Mouse (Mus musculus) CH12.LX (cell line): ENCODE data around the gene Mpzl1. TPM values are rescaled to one million over a fixed set of nuclear protein-coding genes. Genes with fewer than 3 reads are reported as not detected.

ENCODE experiments used
- DNase-seq: peaks from one replicate; pipeline ENCODE4 v3.0.0-alpha.2; 2013; ENCODE audit errors: extremely low read depth
- H3K27ac ChIP-seq: 2 replicates; pipeline ENCODE4 v1.5.1; 2012; ENCODE audit warnings: low read depth, mild to moderate bottlenecking, control low read depth, moderate library complexity; ENCODE audit not compliant: insufficient read depth
- H3K27me3 ChIP-seq: replicated peaks from 2 replicates; pipeline ENCODE3; 2012; ENCODE audit warnings: inconsistent platforms
- H3K36me3 ChIP-seq, 2 experiments: replicated peaks in 1 of 2; 2 replicates each; pipeline versions ENCODE3 to v1.6.1; 2012; ENCODE audit warnings: inconsistent platforms in 1 of 2, low read length in 1 of 2, mild to moderate bottlenecking in 1 of 2, mixed read lengths in 1 of 2, moderate library complexity in 1 of 2; ENCODE audit not compliant: control insufficient read depth in 1 of 2, insufficient read depth in 1 of 2
- H3K4me1 ChIP-seq, 2 experiments: 2 replicates each; pipeline ENCODE4 v1.6.1; 2012; ENCODE audit warnings: inconsistent platforms in 1 of 2, moderate library complexity in 1 of 2; ENCODE audit not compliant: insufficient read depth in 2 of 2, control insufficient read depth in 1 of 2
- H3K4me2 ChIP-seq: 2 replicates; pipeline ENCODE4 v1.6.1; 2012; ENCODE audit warnings: low read depth, mild to moderate bottlenecking, control low read depth; ENCODE audit not compliant: poor library complexity, insufficient read depth, severe bottlenecking
- H3K4me3 ChIP-seq, 3 experiments: fragments of 150-350 bp in 1 of 3; sonication (generic) in 1 of 3; replicated peaks in 1 of 3; 2 replicates each; pipeline versions ENCODE3 to v1.5.1; 2011 to 2012; ENCODE audit warnings: low read depth in 2 of 3, low read length in 2 of 3, mild to moderate bottlenecking in 2 of 3, moderate library complexity in 2 of 3, control low read depth in 1 of 3, improper control_type of control experiment in 1 of 3, inconsistent platforms in 1 of 3, mixed read lengths in 1 of 3; ENCODE audit not compliant: poor library complexity in 1 of 3
- H3K79me2 ChIP-seq: replicated peaks from 2 replicates; pipeline ENCODE4 v1.6.1; 2012; ENCODE audit warnings: mild to moderate bottlenecking, moderate library complexity; ENCODE audit not compliant: control insufficient read depth, poor library complexity, insufficient read depth, severe bottlenecking; ENCODE audit errors: extremely low read depth
- H3K9ac ChIP-seq: 2 replicates; pipeline ENCODE4 v1.6.1; 2012; ENCODE audit warnings: low read depth, mild to moderate bottlenecking, control low read depth, moderate library complexity; ENCODE audit not compliant: insufficient read depth
- H3K9me3 ChIP-seq: replicated peaks from 2 replicates; pipeline ENCODE3; 2012; ENCODE audit warnings: low read length, inconsistent platforms, mixed read lengths
- BHLHE40 ChIP-seq: IDR thresholded peaks from 2 replicates; pipeline ENCODE4 v1.6.1; 2011; ENCODE audit warnings: mild to moderate bottlenecking, low read depth, low read length, improper control_type of control experiment
- CHD1 ChIP-seq: IDR thresholded peaks from 2 replicates; pipeline ENCODE4 v1.6.1; 2012; ENCODE audit warnings: low read depth, low read length, improper control_type of control experiment, inconsistent platforms
- CHD2 ChIP-seq: IDR thresholded peaks from 2 replicates; pipeline ENCODE4 v1.6.1; 2011; ENCODE audit warnings: low read length, improper control_type of control experiment
- CTCF ChIP-seq, 2 experiments: IDR thresholded peaks in 1 of 2; conservative IDR thresholded peaks in 1 of 2; 2 replicates each; pipeline ENCODE4 v1.5.1; 2011 to 2012; ENCODE audit warnings: low read depth in 2 of 2, low read length in 2 of 2, improper control_type of control experiment in 1 of 2, inconsistent platforms in 1 of 2, mild to moderate bottlenecking in 1 of 2, moderate library complexity in 1 of 2
- ETS1 ChIP-seq: conservative IDR thresholded peaks from 2 replicates; pipeline ENCODE4 v1.6.1; 2012; ENCODE audit warnings: low read depth, mild to moderate bottlenecking, inconsistent platforms, low read length, improper control_type of control experiment, moderate library complexity
- IRF4 ChIP-seq: IDR thresholded peaks from 2 replicates; pipeline ENCODE4 v1.6.1; 2014; ENCODE audit warnings: low read depth, mild to moderate bottlenecking, inconsistent platforms, low read length, improper control_type of control experiment
- KAT2A ChIP-seq: IDR thresholded peaks from 2 replicates; pipeline ENCODE4 v1.6.1; 2012; ENCODE audit warnings: low read length, improper control_type of control experiment, inconsistent platforms; ENCODE audit not compliant: insufficient replicate concordance
- MXI1 ChIP-seq: IDR thresholded peaks from 2 replicates; pipeline ENCODE4 v1.6.1; 2011; ENCODE audit warnings: mild to moderate bottlenecking, low read depth, low read length, improper control_type of control experiment
- MYC ChIP-seq: IDR thresholded peaks from 2 replicates; pipeline ENCODE4 v1.6.1; 2011; ENCODE audit warnings: low read depth, mild to moderate bottlenecking, improper control_type of control experiment, low read length
- NELFE ChIP-seq: IDR thresholded peaks from 2 replicates; pipeline ENCODE4 v1.6.1; 2011; ENCODE audit warnings: low read depth, low read length, improper control_type of control experiment
- NRF1 ChIP-seq: IDR thresholded peaks from 2 replicates; pipeline ENCODE4 v1.6.1; 2014; ENCODE audit warnings: low read depth, mild to moderate bottlenecking, inconsistent platforms, low read length, improper control_type of control experiment, moderate library complexity
- POLR2A ChIP-seq: IDR thresholded peaks from 2 replicates; pipeline ENCODE4 v1.6.1; 2011; ENCODE audit warnings: low read depth, mild to moderate bottlenecking, improper control_type of control experiment, low read length
- RAD21 ChIP-seq: IDR thresholded peaks from 2 replicates; pipeline ENCODE4 v1.6.1; 2011; ENCODE audit warnings: low read depth, mild to moderate bottlenecking, low read length, improper control_type of control experiment, moderate library complexity
- SIN3A ChIP-seq: IDR thresholded peaks from 2 replicates; pipeline ENCODE4 v1.6.1; 2012; ENCODE audit warnings: low read length, improper control_type of control experiment, inconsistent platforms
- SMC3 ChIP-seq: IDR thresholded peaks from 2 replicates; pipeline ENCODE4 v1.6.1; 2011; ENCODE audit warnings: low read depth, low read length, improper control_type of control experiment
- TBP ChIP-seq: conservative IDR thresholded peaks from 2 replicates; pipeline ENCODE4 v1.6.1; 2011; ENCODE audit warnings: low read depth, low read length, improper control_type of control experiment
- UBTF ChIP-seq: IDR thresholded peaks from 2 replicates; pipeline ENCODE4 v1.6.1; 2012; ENCODE audit warnings: low read depth, mild to moderate bottlenecking, inconsistent platforms, low read length, improper control_type of control experiment, moderate library complexity
- USF1 ChIP-seq: IDR thresholded peaks from 2 replicates; pipeline ENCODE4 v1.6.1; 2014; ENCODE audit warnings: low read depth, mild to moderate bottlenecking, inconsistent platforms, low read length, improper control_type of control experiment
- ZMIZ1 ChIP-seq: IDR thresholded peaks from 2 replicates; pipeline ENCODE4 v1.6.1; 2012; ENCODE audit warnings: low read depth, mild to moderate bottlenecking, inconsistent platforms, low read length, improper control_type of control experiment
- dilution Hi-C: fragments of 300-500 bp; cut with MboI; formaldehyde crosslinking; loops from 2 replicates; pipeline ENCODE4 v1.14.3; 2020; ENCODE audit warnings: low sequenced_read_pairs; ENCODE audit not compliant: extremely low pct_unique_long_range_greater_than_20kb, extremely low pct_ligation_motif_present
- in situ Hi-C: fragments of 300-500 bp; cut with MboI; formaldehyde crosslinking; loops from 3 replicates; pipeline ENCODE4 v1.14.3; 2019; ENCODE audit warnings: low sequenced_read_pairs, low pct_ligation_motif_present, low pct_unique_long_range_greater_than_20kb, mixed read lengths
- polyA plus RNA-seq: library from polyadenylated mRNA; unstranded; fragments of >175 nt; gene quantifications from 2 replicates; pipeline ENCODE4 v1.2.1, GENCODE M21; 2012; ENCODE audit warnings: low read depth; ENCODE audit not compliant: insufficient read length
- total RNA-seq, 2 experiments: library from RNA; depleted of rRNA; stranded (reverse); fragments of 300-350 nt in 1 of 2; fragments of >200 nt in 1 of 2; gene quantifications; 2 replicates each; pipeline ENCODE4 v1.2.3; 2012 to 2014

The Mpzl1 gene
- total and polyA plus RNA-seq, 3 experiments = 2.8 to 6.7 (median 6.5) TPM

- Histone ChIP-seq H3K27me3 (no peaks in the 10 kb centered on the region), H3K9ac (no peak overlapping the region), H3K4me3 (no peak overlapping the region), H3K27ac (no peak overlapping the region), H3K9me3 (no peaks in the 10 kb centered on the region), H3K36me3 (peaks cover 0 to 26% of the 10 kb centered on the region in 2 experiments), H3K79me2 (no peaks in the 10 kb centered on the region), H3K4me2 (peak overlapping the region; percentile 40), H3K4me1 (peaks cover 10 to 73% of the 10 kb centered on the region in 2 experiments)
- dilution Hi-C loops = no loop called here
- in situ Hi-C loops = no loop called here
- no peak for TF ChIP-seq CHD2
- peak; percentile 18; the same call in 1 of the 2 replicates for TF ChIP-seq ETS1
- no peak for TF ChIP-seq RAD21
- DNase-seq = peak; percentile 45
Observed at GRCm38 (mm10) chr1:165605774-165606173, 28.6 kb downstream of the Mpzl1 start.

DNA sequence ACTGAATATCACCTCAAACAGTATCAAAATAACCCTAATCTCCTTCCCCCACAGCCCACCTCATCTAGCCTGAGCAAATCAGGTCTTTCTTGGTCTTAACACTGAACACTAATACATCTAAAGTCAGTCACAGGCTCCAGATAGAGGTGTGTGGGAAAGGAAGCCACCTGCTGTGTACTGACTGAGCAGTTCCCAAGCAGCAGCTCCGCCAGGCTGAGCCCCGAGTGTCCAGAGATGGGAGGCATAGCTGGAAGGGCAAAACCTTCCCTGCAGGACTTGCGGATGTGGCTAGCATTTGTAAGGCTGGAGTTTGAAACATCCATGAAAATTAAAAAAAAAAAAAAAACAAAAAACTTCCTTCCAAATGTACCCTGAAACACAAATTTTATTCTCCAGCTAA is 29.2 kb downstream of the Mpzl1 start:
- Histone ChIP-seq H3K36me3 (peaks cover 0 to 26% of the 10 kb centered on the region in 2 experiments), H3K79me2 (no peaks in the 10 kb centered on the region), H3K4me3 (no peak overlapping the region), H3K4me1 (peaks cover 10 to 67% of the 10 kb centered on the region in 2 experiments), H3K4me2 (no peak overlapping the region), H3K27ac (no peak overlapping the region), H3K27me3 (no peaks in the 10 kb centered on the region), H3K9ac (no peak overlapping the region), H3K9me3 (no peaks in the 10 kb centered on the region)
- in situ Hi-C loops = no loop called here
- dilution Hi-C loops = no loop called here
- no peak for TF ChIP-seq ZMIZ1
- TF ChIP-seq IRF4 = no peak
- no peak for TF ChIP-seq NRF1
- no peak for TF ChIP-seq MXI1
- TF ChIP-seq TBP = no peak
- no peak for TF ChIP-seq USF1
- no peak for DNase-seq

DNA sequence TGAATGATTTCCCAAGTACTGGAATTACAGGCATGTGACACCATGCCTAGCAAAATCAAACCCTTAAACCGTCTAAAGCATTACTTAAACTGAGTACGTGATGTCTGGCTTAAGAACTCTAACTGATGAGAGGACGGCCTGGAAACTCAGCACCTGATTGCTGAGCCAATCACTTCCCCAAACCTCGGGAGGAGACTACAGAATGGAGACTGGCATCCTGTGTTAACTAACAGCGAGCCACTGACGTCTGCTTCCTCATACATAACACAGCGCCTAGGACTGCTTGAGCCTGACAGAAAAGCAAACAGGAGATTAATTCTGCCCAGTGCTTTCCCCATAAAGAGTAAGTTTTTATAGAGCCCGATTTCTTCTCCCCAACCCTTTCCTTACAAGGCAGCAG is 30.1 kb downstream of the Mpzl1 start:
- H3K4me2 ChIP-seq = no peak overlapping the region
- in situ Hi-C loops (no loop called here), dilution Hi-C loops (no loop called here)
- no peaks in the 10 kb centered on the region for H3K27me3 ChIP-seq
- peaks cover 7 to 58% of the 10 kb centered on the region in 2 experiments for H3K4me1 ChIP-seq
- peaks cover 0 to 26% of the 10 kb centered on the region in 2 experiments for H3K36me3 ChIP-seq
- no peak overlapping the region for H3K27ac ChIP-seq
- no peak overlapping the region for H3K4me3 ChIP-seq
- no peaks in the 10 kb centered on the region for H3K9me3 ChIP-seq
- H3K79me2 ChIP-seq = no peaks in the 10 kb centered on the region
- DNase-seq = no peak
- no peak for TF ChIP-seq KAT2A
- TF ChIP-seq SIN3A = no peak
- no peak for TF ChIP-seq CHD2
- no peak for TF ChIP-seq POLR2A
- TF ChIP-seq SMC3 = no peak
- TF ChIP-seq IRF4 = no peak
- TF ChIP-seq MYC = no peak
- no peak for TF ChIP-seq NRF1
- no peak for TF ChIP-seq MXI1
- no peak for TF ChIP-seq CTCF (conservative IDR thresholded peaks at IDR 0.05 in 1 of 2, IDR thresholded peaks at IDR 0.05 in 1 of 2; ENCODE audit: low read depth in 2 of 2, low read length in 2 of 2)
- TF ChIP-seq NELFE = no peak
- TF ChIP-seq BHLHE40 = no peak
- TF ChIP-seq CHD1 = no peak
- TF ChIP-seq UBTF = no peak
- no peak for TF ChIP-seq ETS1
- no peak overlapping the region for H3K9ac ChIP-seq
